In the genomic region with DNA sequence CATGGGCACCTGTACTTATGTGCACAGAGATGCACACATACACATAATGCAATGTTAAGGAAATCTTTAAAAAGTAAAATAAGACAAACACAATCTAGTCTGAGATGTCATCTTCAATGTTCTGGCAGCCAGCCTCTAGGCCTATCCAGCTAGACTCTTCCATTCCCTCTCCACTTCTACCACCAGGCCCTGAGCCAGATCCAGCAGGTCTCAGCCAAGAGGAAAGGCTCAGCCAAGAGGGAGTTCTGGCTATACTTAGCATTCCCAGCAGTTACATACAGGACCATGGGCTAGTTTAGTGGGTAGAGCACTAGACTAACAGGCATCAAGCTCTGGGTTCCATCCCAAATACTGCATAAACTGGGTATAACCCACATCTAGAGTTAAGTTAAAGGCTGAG, we compare ENCODE assay signal across 10 mouse cellular contexts. TPM values are rescaled to one million over a fixed set of nuclear protein-coding genes. Genes with fewer than 3 reads are reported as not detected.
A peak's percentile ranks its signal among the peaks of the same experiment; 100 is the strongest.
DNase-seq lines count a peak whose midpoint lies in the region; ATAC-seq lines count a peak whose summit lies in the region.
"Had no signal": no experiment of that assay in that cellular context is flagged by ENCODE, and none has a peak within 500 bp of the region (broad histone marks: within the 10 kb centered on the region; RNA-seq: fewer than 3 reads in every experiment).

No protein-coding gene starts in this region.

- peaks cover 32% of the 10 kb centered on the region for H3K4me1 ChIP-seq in heart, embryonic 11.5 days (ENCODE audit: control insufficient read depth, insufficient read depth, low read length)

- H3K4me2 ChIP-seq in heart, embryonic 11.5 days, result no peak overlapping the region
- H3K4me2 ChIP-seq: limb, embryonic 12.5 days had no signal

- no peaks in the 10 kb centered on the region for H3K36me3 ChIP-seq in heart, embryonic 11.5 days (ENCODE audit: control insufficient read depth, insufficient read depth, low read length)
- H3K36me3 ChIP-seq: limb, embryonic 12.5 days had no signal

- H3K4me3 ChIP-seq in heart, embryonic 11.5 days (ENCODE audit: low read depth, low read length), result no peak overlapping the region
- H3K4me3 ChIP-seq: limb, embryonic 12.5 days had no signal

- intact Hi-C loops in left cerebral cortex, postnatal 4 days (cut with DNase I), result no loop called here

- no peak for ATAC-seq in heart, embryonic 11.5 days (replicated peaks; ENCODE audit: insufficient number of reproducible peaks, low FRiP score, low TSS enrichment)
- ATAC-seq in monocyte, adult 5-6 weeks (replicated peaks; ENCODE audit: insufficient number of reproducible peaks, low FRiP score, low TSS enrichment, poor library complexity, severe bottlenecking), result no peak
- ATAC-seq: Patski had no signal

- H3K9me3 ChIP-seq in heart, embryonic 11.5 days (replicated peaks; ENCODE audit: control insufficient read depth, low read length), result no peaks in the 10 kb centered on the region
- H3K9me3 ChIP-seq: limb, embryonic 12.5 days had no signal

- H3K27me3 ChIP-seq in heart, embryonic 11.5 days (ENCODE audit: control insufficient read depth, insufficient read depth, low read length), result no peaks in the 10 kb centered on the region
- H3K27me3 ChIP-seq: limb, embryonic 12.5 days; Patski had no signal

- DNase-seq in left cerebral cortex, adult 18-20 months (ENCODE audit: low spot score in 2 of 2), result peak; percentile 51 to 58
- DNase-seq in left cerebral cortex, adult 11 months (ENCODE audit: low spot score), result no peak
- DNase-seq in cerebellum, adult 8-10 months, result peak; percentile 86
- DNase-seq in left cerebral cortex, postnatal 4 days, result peak; percentile 81
- DNase-seq in right cerebral cortex, postnatal 4 days, result peak; percentile 57
- DNase-seq in thymus, postnatal 25 days, result no peak

- peak overlapping the region; percentile 64 for H3K27ac ChIP-seq in heart, embryonic 11.5 days (ENCODE audit: low read depth, low read length)
- H3K27ac ChIP-seq: limb, embryonic 12.5 days had no signal

- H3K9ac ChIP-seq in heart, embryonic 11.5 days (ENCODE audit: low read depth, low read length), result no peak overlapping the region
- H3K9ac ChIP-seq: limb, embryonic 12.5 days had no signal

RNA-seq across cellular contexts. Expression of gene Cux1, which starts 26.3 kb away (rescaled TPM):
- total RNA-seq in left cerebral cortex, adult 18-20 months (2021), result 100 to 1,000 TPM; 104 to 116 TPM
- polyA plus RNA-seq in heart, embryonic 11.5 days (2014; fragmentation: Nextera tagmentation; extraction: Ambion mirVana), result 67.5 and 71.0 TPM in 2 replicates
- 100 to 1,000 TPM; 163 to 173 TPM for total RNA-seq in left cerebral cortex, postnatal 4 days (2021)
- 61.3 to 96.3 TPM (median 79.9 TPM) in 3 replicates for total RNA-seq in monocyte, adult 5-6 weeks (2017)

Comparison
In these comparisons a context has a peak if more than half of its experiments do, and no peak if none do; other contexts are left out.
1. DNase-seq: peak in left cerebral cortex, adult 18-20 months (2 of 2), cerebellum, adult 8-10 months (single experiment), left cerebral cortex, postnatal 4 days (single experiment) and right cerebral cortex, postnatal 4 days (single experiment); none in left cerebral cortex, adult 11 months (single experiment) and thymus, postnatal 25 days (single experiment).